Mouse (Mus musculus) neural tube, embryonic 12.5 days (tissue): Measurements from ENCODE around the gene Mfsd4b5. TPM values are rescaled to one million over a fixed set of nuclear protein-coding genes. Genes with fewer than 3 reads are reported as not detected.

Experiments used
- ATAC-seq: fragments of 200-750 bp; cut with Nextera tagmentation; 2 replicates; pipeline ENCODE4 v1.8.0; 2017; ENCODE audit warnings: low read depth, mild to moderate bottlenecking, moderate TSS enrichment, moderate library complexity; ENCODE audit not compliant: low FRiP score
- H3K27ac ChIP-seq: fragments of 300-500 bp; sonication (generic); 2 replicates; pipeline ENCODE4 v1.5.1; 2016
- H3K27me3 ChIP-seq: fragments of 300-500 bp; sonication (generic); replicated peaks from 2 replicates; pipeline ENCODE4 v1.6.1; 2016; ENCODE audit warnings: mild to moderate bottlenecking
- H3K36me3 ChIP-seq: fragments of 300-500 bp; sonication (generic); 2 replicates; pipeline ENCODE4 v1.6.1; 2016; ENCODE audit warnings: mild to moderate bottlenecking
- H3K4me1 ChIP-seq: fragments of 300-500 bp; sonication (generic); 2 replicates; pipeline ENCODE4 v1.6.1; 2016
- H3K4me2 ChIP-seq: fragments of 300-500 bp; sonication (generic); replicated peaks from 2 replicates; pipeline ENCODE4 v1.6.1; 2016; ENCODE audit warnings: mild to moderate bottlenecking
- H3K4me3 ChIP-seq: fragments of 300-500 bp; sonication (generic); 2 replicates; pipeline ENCODE4 v1.5.1; 2016
- H3K9ac ChIP-seq: fragments of 300-500 bp; sonication (generic); 2 replicates; pipeline ENCODE4 v1.6.1; 2016; ENCODE audit warnings: mild to moderate bottlenecking
- H3K9me3 ChIP-seq: fragments of 300-500 bp; sonication (generic); 2 replicates; pipeline ENCODE4 v1.6.1; 2016; ENCODE audit warnings: mild to moderate bottlenecking
- WGBS: fragments of 180-500 bp; shearing (Covaris S2); methylation state at CpG from one replicate; pipeline ENCODE4 v1.1.7; 2016; 5-methylcytosine and 5-hydroxymethylcytosine counted together
- polyA plus RNA-seq: library from polyadenylated mRNA; unstranded; fragments of >200 nt; fragmentation: Nextera tagmentation; extraction: Ambion mirVana; gene quantifications from 2 replicates; pipeline ENCODE4 v1.2.1, GENCODE M21; 2016

Mfsd4b5 gene
- 0.10 and 0.13 TPM in 2 replicates for polyA plus RNA-seq

DNA sequence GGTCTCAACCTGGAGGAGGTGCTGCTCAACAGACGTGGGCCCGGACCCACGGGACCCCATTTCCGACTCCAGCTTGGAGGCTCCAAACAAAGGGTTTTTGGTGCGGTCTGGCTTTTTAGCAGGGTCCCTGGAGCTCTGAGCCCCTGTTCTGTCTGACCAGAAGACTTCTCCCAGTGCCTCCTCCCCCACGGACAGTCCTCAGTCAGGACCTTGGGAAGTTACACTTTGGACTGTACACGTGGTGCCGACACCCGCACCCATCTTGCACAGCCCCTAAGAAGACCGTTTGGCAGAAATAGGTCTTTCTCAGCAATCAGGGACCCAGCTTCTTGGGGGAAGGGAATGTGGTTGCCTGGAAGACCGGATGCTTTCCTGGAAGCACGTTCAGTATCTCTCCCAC, at the start of gene Mfsd4b5:
Gene Mfsd4b5 (minus strand): TSS at position 181 of the 400 bp plus-strand sequence.
- H3K27ac ChIP-seq: no peak within 1 kb of the TSS
- H3K36me3 ChIP-seq: no peaks in the 10 kb centered on the region
- no peak within 1 kb of the TSS for H3K4me2 ChIP-seq
- H3K4me3 ChIP-seq: no peak within 1 kb of the TSS
- no peaks in the 10 kb centered on the region for H3K27me3 ChIP-seq
- no peak for ATAC-seq
- no peaks in the 10 kb centered on the region for H3K4me1 ChIP-seq
- 90% methylated on average over 12 of the region's 12 CpGs for WGBS
- no peaks in the 10 kb centered on the region for H3K9me3 ChIP-seq
- no peak within 1 kb of the TSS for H3K9ac ChIP-seq

DNA sequence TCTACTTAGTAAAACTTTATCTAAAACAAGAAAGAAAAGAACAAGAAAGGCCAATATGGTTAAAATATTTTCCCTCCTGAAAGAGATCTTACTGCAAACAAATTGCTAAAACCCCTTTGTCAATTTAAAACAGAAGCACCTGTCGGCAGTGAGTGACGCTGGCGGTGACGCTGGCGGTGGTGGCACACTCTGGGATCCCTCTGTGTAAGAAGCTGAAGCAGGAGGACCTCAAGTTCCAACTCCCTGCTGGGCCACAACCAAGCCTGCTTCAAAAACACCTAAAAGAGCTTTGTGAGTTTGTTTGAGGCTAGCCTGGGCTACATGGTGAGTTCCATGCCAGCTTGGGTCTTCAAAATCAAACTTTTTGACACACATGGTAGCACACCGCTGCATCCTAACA, 48.5 kb upstream of the Mfsd4b5 start:
- Histone ChIP-seq H3K9me3 (no peaks in the 10 kb centered on the region), H3K4me3 (no peak overlapping the region), H3K4me1 (no peaks in the 10 kb centered on the region), H3K27me3 (no peaks in the 10 kb centered on the region), H3K4me2 (no peak overlapping the region), H3K27ac (no peak overlapping the region), H3K36me3 (no peaks in the 10 kb centered on the region), H3K9ac (no peak overlapping the region)
- ATAC-seq: no peak
- 94% methylated on average over 6 of the region's 6 CpGs for WGBS

DNA sequence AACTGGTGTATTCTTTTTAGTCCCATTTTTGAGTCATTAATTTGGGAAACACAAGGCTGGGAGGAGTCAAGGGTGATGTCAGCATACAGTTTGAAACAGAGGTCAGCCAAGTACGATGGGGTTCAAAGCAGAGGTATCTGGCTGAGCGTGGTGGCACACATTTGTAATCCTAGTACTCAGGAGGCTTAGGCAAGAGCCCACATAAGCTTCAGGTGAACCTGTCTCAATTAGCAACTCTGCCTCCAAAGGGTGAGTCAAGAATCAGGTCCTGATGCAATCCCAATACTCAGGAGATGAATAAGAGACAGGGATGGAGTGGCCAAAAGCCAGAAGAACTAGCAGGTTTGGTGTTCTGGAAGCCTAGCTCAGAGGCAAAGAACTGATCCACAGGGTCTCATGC, 46.5 kb upstream of the Mfsd4b5 start:
- Histone ChIP-seq H3K4me3 (no peak overlapping the region), H3K9me3 (no peaks in the 10 kb centered on the region), H3K4me2 (no peak overlapping the region), H3K9ac (no peak overlapping the region), H3K27ac (no peak overlapping the region), H3K36me3 (no peaks in the 10 kb centered on the region), H3K27me3 (no peaks in the 10 kb centered on the region), H3K4me1 (no peaks in the 10 kb centered on the region)
- 86% methylated on average over 2 of the region's 2 CpGs for WGBS
- ATAC-seq: no peak

DNA sequence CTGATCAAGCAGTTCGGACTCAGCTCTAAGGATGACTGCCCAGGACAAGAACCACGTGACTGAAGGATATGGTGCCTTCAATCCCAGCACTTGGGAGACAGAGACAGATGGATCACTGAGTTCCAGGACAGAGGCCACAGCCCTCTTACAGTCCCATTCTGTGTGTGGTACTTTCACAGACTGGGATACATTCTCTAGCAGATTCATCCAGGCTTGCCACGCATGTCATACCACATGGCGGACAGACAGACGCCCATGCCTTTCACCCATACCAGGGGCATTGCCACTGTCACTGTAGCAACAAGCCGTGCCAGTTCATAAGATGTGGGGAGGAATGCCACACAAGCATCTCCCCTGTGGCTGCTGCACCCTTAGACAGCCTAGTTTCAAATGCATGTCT, 44.3 kb upstream of the Mfsd4b5 start:
- Histone ChIP-seq H3K36me3 (no peaks in the 10 kb centered on the region), H3K27ac (no peak overlapping the region), H3K4me3 (no peak overlapping the region), H3K27me3 (no peaks in the 10 kb centered on the region), H3K9me3 (0 out of 2 replicates have a peak, but pooled peaks cover 7% of the 10 kb centered on the region), H3K4me1 (no peaks in the 10 kb centered on the region), H3K9ac (no peak overlapping the region), H3K4me2 (no peak overlapping the region)
- 90% methylated on average over 6 of the region's 6 CpGs for WGBS
- no peak for ATAC-seq

DNA sequence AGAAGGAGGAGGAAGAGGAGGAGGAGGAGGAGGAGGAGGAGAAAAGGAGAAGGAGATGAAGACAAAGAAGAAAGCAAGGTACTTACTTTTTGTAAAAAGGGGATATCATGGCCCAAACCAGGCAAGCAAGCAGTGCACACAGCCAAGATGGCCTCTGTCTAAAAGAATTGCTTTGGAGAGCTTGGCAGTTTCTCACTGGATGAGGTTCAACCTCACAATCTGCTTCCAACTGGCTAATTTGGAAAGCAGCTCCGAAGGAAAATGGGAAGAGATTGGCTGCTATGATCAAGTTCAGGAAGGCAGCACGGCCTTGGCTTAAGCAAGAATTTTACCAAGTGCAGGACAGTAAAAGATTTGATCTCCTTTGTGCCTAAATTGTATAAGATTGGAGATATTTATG, 43.2 kb upstream of the Mfsd4b5 start:
- Histone ChIP-seq H3K4me2 (no peak overlapping the region), H3K36me3 (no peaks in the 10 kb centered on the region), H3K9ac (no peak overlapping the region), H3K4me3 (no peak overlapping the region), H3K27me3 (no peaks in the 10 kb centered on the region), H3K27ac (no peak overlapping the region), H3K4me1 (0 out of 2 replicates have a peak, but pooled peaks cover 3% of the 10 kb centered on the region), H3K9me3 (0 out of 2 replicates have a peak, but pooled peaks cover 7% of the 10 kb centered on the region)
- ATAC-seq: no peak
- WGBS: 88% methylated on average over 2 of the region's 2 CpGs

DNA sequence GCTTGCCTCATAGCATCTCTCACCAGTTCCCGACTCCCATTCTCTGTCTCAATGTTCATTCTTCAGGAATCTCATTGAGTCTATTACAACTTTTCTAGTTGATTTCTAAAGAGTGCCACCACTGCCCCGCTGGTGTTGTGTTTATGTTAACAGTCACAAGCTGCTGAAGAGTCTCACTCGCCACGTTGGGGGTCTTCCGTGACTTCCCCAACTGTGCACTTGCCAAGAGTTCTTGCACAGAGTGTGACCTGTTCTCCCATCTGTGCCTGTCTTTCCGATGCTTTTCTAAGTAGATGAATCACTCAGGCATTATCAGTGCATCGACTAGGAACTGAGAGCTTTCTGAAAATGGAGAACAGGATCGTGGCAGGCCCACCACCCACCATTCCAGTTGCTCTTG, 41.6 kb upstream of the Mfsd4b5 start:
- Histone ChIP-seq H3K4me1 (peaks cover 9% of the 10 kb centered on the region; the same call in 1 of the 2 replicates), H3K36me3 (no peaks in the 10 kb centered on the region), H3K27ac (no peak overlapping the region), H3K9ac (no peak overlapping the region), H3K9me3 (0 out of 2 replicates have a peak, but pooled peaks cover 7% of the 10 kb centered on the region), H3K4me3 (no peak overlapping the region), H3K27me3 (no peaks in the 10 kb centered on the region), H3K4me2 (no peak overlapping the region)
- ATAC-seq: no peak
- WGBS: 87% methylated on average over 8 of the region's 8 CpGs

DNA sequence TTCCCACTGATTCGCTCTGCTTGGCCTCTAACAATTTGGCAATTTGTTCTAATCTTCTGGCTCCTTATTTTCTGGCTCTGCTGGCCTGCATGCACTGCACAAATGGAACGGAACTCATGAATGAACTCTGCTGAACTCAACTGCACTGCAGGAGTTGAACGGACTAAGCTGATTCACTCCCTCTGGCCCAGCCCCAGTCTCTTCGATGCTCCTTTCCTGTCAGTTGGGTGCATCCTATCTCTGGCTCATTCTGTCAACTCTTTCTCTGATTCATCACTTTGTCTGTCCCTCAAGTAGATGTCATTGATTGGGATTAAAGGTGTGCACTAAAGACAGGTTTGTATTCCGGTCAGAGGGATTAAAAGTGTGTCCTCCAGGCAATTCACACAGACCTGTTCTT, 40.1 kb upstream of the Mfsd4b5 start:
- Histone ChIP-seq H3K36me3 (no peaks in the 10 kb centered on the region), H3K27ac (no peak overlapping the region), H3K4me2 (no peak overlapping the region), H3K27me3 (no peaks in the 10 kb centered on the region), H3K9ac (no peak overlapping the region), H3K4me1 (peaks cover 9% of the 10 kb centered on the region; the same call in 1 of the 2 replicates), H3K4me3 (no peak overlapping the region), H3K9me3 (0 out of 2 replicates have a peak, but pooled peaks cover 7% of the 10 kb centered on the region)
- ATAC-seq: no peak
- 94% methylated on average over 5 of the region's 5 CpGs for whole genome bisulfite sequencing

DNA sequence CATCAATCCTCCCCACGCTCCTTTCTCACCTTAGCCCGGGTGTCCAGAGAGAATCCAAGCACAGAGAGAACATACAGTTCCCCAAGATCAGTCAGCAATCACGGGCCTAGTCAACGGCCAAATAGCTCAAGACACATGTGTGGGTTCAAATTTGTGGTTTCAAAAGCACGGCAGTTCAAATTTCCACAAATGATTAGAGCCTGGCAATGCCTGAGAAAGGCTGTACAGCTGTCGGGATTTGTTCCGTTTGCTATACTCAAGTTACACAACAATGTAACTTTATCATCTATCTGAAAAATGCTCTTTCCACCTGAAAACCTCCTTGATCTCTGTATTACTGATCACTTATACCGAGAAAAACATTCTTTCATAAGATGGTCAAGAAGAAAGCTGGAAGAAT, 39.1 kb upstream of the Mfsd4b5 start:
- Histone ChIP-seq H3K4me1 (peaks cover 9% of the 10 kb centered on the region; the same call in 1 of the 2 replicates), H3K9me3 (0 out of 2 replicates have a peak, but pooled peaks cover 7% of the 10 kb centered on the region), H3K4me3 (peak overlapping the region; percentile 59), H3K27ac (no peak overlapping the region), H3K27me3 (no peaks in the 10 kb centered on the region), H3K36me3 (no peaks in the 10 kb centered on the region), H3K9ac (no peak overlapping the region), H3K4me2 (peak overlapping the region; percentile 96)
- no peak; the same call in 1 of the 2 replicates for ATAC-seq
- 73% methylated on average over 8 of the region's 8 CpGs for WGBS

DNA sequence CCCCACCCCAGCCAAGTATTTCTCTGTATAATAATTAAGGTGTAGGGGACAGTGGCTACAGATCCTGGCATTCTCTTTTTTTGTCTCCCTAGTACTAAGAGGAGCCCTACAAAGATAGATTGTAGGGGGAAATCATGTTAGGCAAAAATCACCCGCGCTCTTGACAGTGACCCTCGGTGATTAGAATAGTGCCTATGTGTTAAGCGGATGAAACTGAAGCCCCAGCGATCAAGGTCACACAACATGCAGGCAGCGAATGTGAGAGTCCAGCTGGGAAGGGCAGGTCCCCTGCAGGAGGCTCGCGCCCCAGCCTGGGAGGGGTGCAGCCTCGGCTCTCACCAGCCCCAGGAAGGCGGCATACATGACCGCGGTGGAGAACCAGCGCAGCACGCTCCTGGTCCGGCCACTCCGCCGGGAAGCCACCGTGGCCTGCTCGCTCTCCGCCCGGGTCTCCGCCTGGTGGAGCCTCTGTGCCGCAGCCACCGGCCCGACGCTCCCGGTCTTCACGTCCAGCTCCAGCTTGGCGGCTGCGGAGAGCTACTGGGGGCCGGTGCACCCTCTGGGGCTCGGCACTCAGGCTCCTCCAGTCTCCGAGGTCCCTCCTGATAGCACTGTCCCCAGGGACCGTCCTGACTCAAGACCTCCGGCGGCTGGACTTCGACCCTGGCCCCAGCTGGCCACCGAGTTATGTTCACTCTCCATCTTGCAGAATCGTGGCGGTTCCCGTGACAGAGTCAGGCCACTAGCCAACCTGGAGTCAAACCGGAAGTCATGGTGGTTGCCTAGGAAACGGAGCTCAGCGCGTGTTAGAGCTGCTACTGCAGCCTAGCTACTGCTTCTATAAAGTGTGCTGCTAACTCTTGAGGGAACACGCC, 38.3 kb upstream of the Mfsd4b5 start, which contains the start of gene Mfsd4b1:
Gene Mfsd4b1 (minus strand): TSS at position 715 of the 875 bp plus-strand sequence.
- 0 out of 2 replicates have a peak, but pooled peaks cover 7% of the 10 kb centered on the region for H3K9me3 ChIP-seq
- peak; percentile 97 for ATAC-seq
- peak within 1 kb of the TSS; percentile 69 for H3K9ac ChIP-seq
- H3K27ac ChIP-seq: no peak within 1 kb of the TSS
- no peaks in the 10 kb centered on the region for H3K36me3 ChIP-seq
- peaks cover 9% of the 10 kb centered on the region; the same call in 1 of the 2 replicates for H3K4me1 ChIP-seq
- 2% methylated on average over 46 of the region's 46 CpGs for WGBS
- peak within 1 kb of the TSS; percentile 59 for H3K4me3 ChIP-seq
- H3K4me2 ChIP-seq: peak within 1 kb of the TSS; percentile 96
- H3K27me3 ChIP-seq: no peaks in the 10 kb centered on the region

DNA sequence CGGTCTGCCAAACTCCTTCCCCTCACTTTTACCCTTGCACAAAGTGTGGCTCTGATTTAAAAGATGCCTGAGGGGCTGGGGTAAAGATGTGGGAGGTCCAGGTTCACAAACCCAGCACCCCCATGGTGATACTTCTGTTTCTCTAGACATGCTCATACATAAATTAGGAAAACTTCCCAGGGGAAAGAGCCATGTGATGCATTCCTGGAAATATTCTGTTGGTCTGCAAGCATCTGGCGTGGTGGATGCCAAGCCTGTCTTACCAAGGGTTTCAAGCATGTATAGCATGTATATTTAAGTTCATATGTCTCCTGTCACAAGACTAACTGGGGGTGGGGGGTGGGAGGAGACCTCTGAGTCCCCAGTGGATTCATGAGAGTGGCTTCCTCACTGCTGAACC, 34.0 kb upstream of the Mfsd4b5 start:
- Histone ChIP-seq H3K36me3 (no peaks in the 10 kb centered on the region), H3K4me2 (no peak overlapping the region), H3K4me1 (peaks cover 9% of the 10 kb centered on the region; the same call in 1 of the 2 replicates), H3K4me3 (no peak overlapping the region), H3K9ac (no peak overlapping the region), H3K27ac (no peak overlapping the region), H3K27me3 (no peaks in the 10 kb centered on the region), H3K9me3 (no peaks in the 10 kb centered on the region)
- no peak for ATAC-seq
- 59% methylated on average over 2 of the region's 2 CpGs for WGBS

DNA sequence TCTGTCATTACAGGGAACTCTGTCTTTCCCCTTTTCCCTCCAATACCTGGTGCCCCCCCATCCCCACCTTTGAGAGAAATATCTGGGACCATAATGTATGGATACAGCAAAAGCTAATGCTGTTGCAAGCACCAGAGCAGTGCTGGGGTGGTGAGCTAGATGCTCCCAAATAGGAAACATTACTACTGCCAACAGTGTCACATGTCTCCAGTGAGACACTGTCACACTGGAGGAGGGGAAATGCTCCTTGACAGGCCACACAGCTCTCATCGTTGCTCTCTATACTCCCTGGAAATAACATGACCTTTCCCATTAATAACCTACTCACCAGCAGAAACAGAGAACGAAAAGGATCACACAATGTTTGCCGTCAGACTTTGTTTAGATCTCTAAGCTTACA, 33.0 kb upstream of the Mfsd4b5 start:
- WGBS: 80% methylated on average over 3 of the region's 3 CpGs
- H3K4me1 ChIP-seq: peaks cover 4% of the 10 kb centered on the region; the same call in 1 of the 2 replicates
- H3K36me3 ChIP-seq: no peaks in the 10 kb centered on the region
- H3K9ac ChIP-seq: no peak overlapping the region
- no peak overlapping the region for H3K4me2 ChIP-seq
- ATAC-seq: no peak
- no peaks in the 10 kb centered on the region for H3K27me3 ChIP-seq
- H3K4me3 ChIP-seq: no peak overlapping the region
- H3K27ac ChIP-seq: no peak overlapping the region
- H3K9me3 ChIP-seq: no peaks in the 10 kb centered on the region

DNA sequence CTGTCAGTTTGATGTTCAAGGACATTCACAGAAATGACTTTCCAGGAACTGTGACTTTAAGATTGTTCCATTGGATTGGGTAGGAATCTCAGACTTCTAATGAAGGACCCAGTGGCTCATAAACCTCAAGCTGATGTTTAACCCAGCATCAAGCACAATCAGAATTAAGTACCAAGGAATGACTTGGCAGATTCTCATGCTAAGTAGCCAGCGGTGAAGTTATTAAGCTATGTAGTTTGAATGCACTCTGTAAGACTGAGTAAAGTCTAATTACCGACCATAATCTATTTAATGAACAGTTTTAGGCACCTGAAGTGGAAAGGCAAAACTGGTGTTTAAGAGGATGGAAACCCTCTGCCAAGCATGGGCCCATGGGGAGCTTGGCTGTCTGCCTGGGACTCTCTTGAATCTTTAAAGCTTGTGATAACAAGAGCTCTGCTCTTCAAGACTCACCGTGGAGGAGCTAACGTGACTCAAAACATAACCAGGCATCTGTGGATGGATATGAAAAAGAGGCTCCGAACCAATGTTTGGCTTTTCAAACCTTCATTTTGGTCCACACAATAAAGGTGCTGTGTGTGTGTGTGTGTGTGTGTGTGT, 31.9 kb upstream of the Mfsd4b5 start:
- Histone ChIP-seq H3K4me3 (no peak overlapping the region), H3K36me3 (no peaks in the 10 kb centered on the region), H3K4me2 (no peak overlapping the region), H3K9ac (no peak overlapping the region), H3K9me3 (no peaks in the 10 kb centered on the region), H3K4me1 (no peaks in the 10 kb centered on the region), H3K27me3 (no peaks in the 10 kb centered on the region), H3K27ac (no peak overlapping the region)
- 92% methylated on average over 5 of the region's 5 CpGs for WGBS
- no peak for ATAC-seq
